Mouse (Mus musculus) gastrocnemius, postnatal 4 days (tissue): ENCODE measurements around the gene Xndc1. TPM values are rescaled to one million over a fixed set of nuclear protein-coding genes. Genes with fewer than 3 reads are reported as not detected.

Source experiments
- total RNA-seq, 2 experiments: library from RNA; stranded (reverse); gene quantifications; 2 replicates each; pipeline ENCODE4 v1.2.3; 2021

The Xndc1 gene
- total RNA-seq, 2 experiments from 2014 or later = 14.5 to 18.6 TPM

Other genes starting within 250 kb of the Xndc1 start
- under 1 TPM; 0.26 to 0.27 TPM for gene Phox2a, start 247.2 kb upstream of the Xndc1 start, total RNA-seq
- 100 to 1,000 TPM in 1 of 2 experiments, 10 to 100 TPM in 1; 95.1 to 101 TPM for gene Inppl1, start 227.3 kb upstream of the Xndc1 start, total RNA-seq
- 1 to 10 TPM; 6.4 to 9.1 TPM for gene Folr2, start 208.3 kb upstream of the Xndc1 start, total RNA-seq
- gene Anapc15, start 201.8 kb upstream of the Xndc1 start, total RNA-seq = 10 to 100 TPM; 21.4 to 24.4 TPM
- 1 to 10 TPM; 1.1 to 1.6 TPM for gene Folr1, start 194.7 kb upstream of the Xndc1 start, total RNA-seq
- 100 to 1,000 TPM; 105 to 106 TPM for gene Lamtor1, start 159.6 kb upstream of the Xndc1 start, total RNA-seq
- gene Tomt, start 159.2 kb upstream of the Xndc1 start, total RNA-seq = under 1 TPM in 1 of 2 experiments, not detected in 1; 0.10 TPM
- gene Lrrc51, start 131.6 kb upstream of the Xndc1 start, total RNA-seq = 1 to 10 TPM; 2.8 to 3.1 TPM
- gene Numa1, start 131.4 kb upstream of the Xndc1 start, total RNA-seq = 100 to 1,000 TPM; 115 to 123 TPM
- gene Il18bp, start 46.8 kb upstream of the Xndc1 start, total RNA-seq = 1 to 10 TPM; 5.0 to 6.2 TPM
- gene Rnf121, start within 50 bp of the Xndc1 start, total RNA-seq = 10 to 100 TPM; 27.4 to 31.3 TPM
- gene Xntrpc, start 202 bp downstream of the Xndc1 start, total RNA-seq = 1 to 10 TPM; 1.4 to 2.6 TPM
- under 1 TPM; 0.29 to 0.93 TPM for gene Trpc2, start 17.6 kb downstream of the Xndc1 start, total RNA-seq
- 100 to 1,000 TPM; 223 to 276 TPM for gene Art1, start 36.2 kb downstream of the Xndc1 start, total RNA-seq
- 10 to 100 TPM in 1 of 2 experiments, 1 to 10 TPM in 1; 8.8 to 13.6 TPM for gene Art5, start 44.0 kb downstream of the Xndc1 start, total RNA-seq
- gene Chrna10, start 51.3 kb downstream of the Xndc1 start, total RNA-seq = not detected
- 10 to 100 TPM; 41.2 to 43.6 TPM for gene Nup98, start 144.7 kb downstream of the Xndc1 start, total RNA-seq
- gene Pgap2, start 144.7 kb downstream of the Xndc1 start, total RNA-seq = 10 to 100 TPM; 42.7 to 42.8 TPM
- gene Rhog, start 190.5 kb downstream of the Xndc1 start, total RNA-seq = 10 to 100 TPM; 42.9 to 43.5 TPM
- gene Stim1, start 202.3 kb downstream of the Xndc1 start, total RNA-seq = 100 to 1,000 TPM; 248 to 260 TPM